Mouse (Mus musculus) forebrain, embryonic 10.5 days (tissue): ENCODE measurements around the gene Gpr84. TPM values are rescaled to one million over a fixed set of nuclear protein-coding genes. Genes with fewer than 3 reads are reported as not detected.

Experiments used
- DNase-seq: peaks from one replicate; pipeline ENCODE4 v3.0.0-alpha.2; 2017; ENCODE audit warnings: low spot score; ENCODE audit errors: extremely low spot score
- H3K27ac ChIP-seq: fragments of 300-500 bp; sonication (generic); 2 replicates; pipeline ENCODE4 v1.5.1; 2016; ENCODE audit warnings: mild to moderate bottlenecking
- H3K27me3 ChIP-seq: fragments of 300-500 bp; sonication (generic); 2 replicates; pipeline ENCODE4 v1.6.1; 2016; ENCODE audit warnings: mild to moderate bottlenecking; ENCODE audit not compliant: poor library complexity, severe bottlenecking
- H3K36me3 ChIP-seq: fragments of 300-500 bp; sonication (generic); replicated peaks from 2 replicates; pipeline ENCODE4 v1.6.1; 2016; ENCODE audit warnings: mild to moderate bottlenecking, moderate library complexity
- H3K4me1 ChIP-seq: fragments of 300-500 bp; sonication (generic); 2 replicates; pipeline ENCODE4 v1.6.1; 2016
- H3K4me3 ChIP-seq: fragments of 300-500 bp; sonication (generic); 2 replicates; pipeline ENCODE4 v1.5.1; 2016; ENCODE audit warnings: mild to moderate bottlenecking, moderate library complexity
- H3K9me3 ChIP-seq: fragments of 300-500 bp; sonication (generic); 2 replicates; pipeline ENCODE4 v1.6.1; 2016; ENCODE audit warnings: mild to moderate bottlenecking, moderate library complexity
- WGBS: fragments of 180-500 bp; shearing (Covaris S2); methylation state at CpG from one replicate; pipeline ENCODE4 v1.1.7; 2016; 5-methylcytosine and 5-hydroxymethylcytosine counted together
- polyA plus RNA-seq: library from polyadenylated mRNA; unstranded; fragments of >200 nt; fragmentation: Nextera tagmentation; extraction: Ambion mirVana; gene quantifications from 2 replicates; pipeline ENCODE4 v1.2.1, GENCODE M21; 2016

Gene Gpr84
- polyA plus RNA-seq, 1 experiment from 2014 or later, result 0.36 TPM

GRCm38 (mm10) chr15:103343556-103343955 lies 33.1 kb upstream of the Gpr84 start:
- no peaks in the 10 kb centered on the region for H3K9me3 ChIP-seq
- H3K27me3 ChIP-seq, result peaks cover 37% of the 10 kb centered on the region
- peaks cover 43% of the 10 kb centered on the region for H3K4me1 ChIP-seq
- no peak for DNase-seq
- H3K27ac ChIP-seq, result no peak overlapping the region
- no peak overlapping the region for H3K4me3 ChIP-seq
- peaks cover 51% of the 10 kb centered on the region for H3K36me3 ChIP-seq

- peaks cover 46% of the 10 kb centered on the region for H3K36me3 ChIP-seq
- H3K4me3 ChIP-seq, result no peak overlapping the region
- 60% methylated on average over 3 of the region's 3 CpGs for WGBS
- no peaks in the 10 kb centered on the region for H3K9me3 ChIP-seq
- no peak overlapping the region for H3K27ac ChIP-seq
- H3K27me3 ChIP-seq, result peaks cover 42% of the 10 kb centered on the region
- no peak for DNase-seq
- H3K4me1 ChIP-seq, result peaks cover 48% of the 10 kb centered on the region
Observed at GRCm38 (mm10) chr15:103343008-103343407, 32.6 kb upstream of the Gpr84 start.

DNA sequence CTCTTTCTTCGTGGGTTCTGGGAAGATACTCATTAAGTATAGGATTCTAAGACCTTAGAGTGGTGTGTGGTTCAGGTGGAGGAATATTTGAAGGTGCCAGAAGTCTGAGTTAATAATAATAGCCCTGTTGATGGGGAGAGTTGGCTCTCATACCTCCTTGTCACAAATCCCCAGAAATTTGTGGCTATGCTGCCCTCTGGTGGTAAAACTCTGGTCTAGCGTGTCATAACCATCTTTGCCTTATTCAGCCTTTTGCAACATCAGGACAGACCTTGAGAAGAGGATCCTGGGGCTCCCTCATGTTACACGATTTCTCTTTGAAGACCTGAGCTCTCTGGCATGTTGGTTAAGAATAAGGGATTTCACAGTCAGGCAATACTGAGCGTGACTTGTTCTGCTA lies 32.0 kb upstream of the Gpr84 start:
- DNase-seq, result peak; percentile 84
- Histone ChIP-seq H3K36me3 (peaks cover 40% of the 10 kb centered on the region), H3K27ac (no peak overlapping the region), H3K4me1 (peaks cover 54% of the 10 kb centered on the region), H3K27me3 (peaks cover 48% of the 10 kb centered on the region), H3K4me3 (no peak overlapping the region), H3K9me3 (no peaks in the 10 kb centered on the region)
- WGBS, result 12% methylated on average over 4 of the region's 4 CpGs

DNA sequence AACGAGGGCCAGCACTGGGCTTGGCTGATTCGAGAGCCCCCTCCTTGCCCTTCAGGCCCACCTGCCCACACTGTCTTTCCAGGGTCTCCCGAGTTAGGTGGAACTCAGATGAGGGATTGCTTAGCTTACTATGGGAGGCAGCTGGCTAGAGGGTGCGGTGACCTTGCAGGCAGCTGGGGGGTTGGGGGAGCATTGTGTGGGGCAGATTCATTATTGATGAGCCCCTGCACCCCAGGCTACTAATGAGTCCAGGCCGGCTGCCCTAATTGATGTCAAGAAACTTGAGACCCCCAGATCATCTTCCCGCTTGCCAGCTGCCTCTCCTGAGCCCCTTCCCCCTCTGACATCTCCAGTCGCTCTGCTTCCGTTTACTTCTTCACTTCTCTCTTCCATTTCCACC lies 31.1 kb upstream of the Gpr84 start:
- Histone ChIP-seq H3K9me3 (no peaks in the 10 kb centered on the region), H3K4me1 (peaks cover 63% of the 10 kb centered on the region), H3K27me3 (peaks cover 57% of the 10 kb centered on the region), H3K4me3 (no peak overlapping the region), H3K36me3 (peaks cover 31% of the 10 kb centered on the region), H3K27ac (no peak overlapping the region)
- DNase-seq, result no peak
- 36% methylated on average over 8 of the region's 8 CpGs for WGBS

GRCm38 (mm10) chr15:103340786-103341185 lies 30.4 kb upstream of the Gpr84 start:
- no peak overlapping the region for H3K27ac ChIP-seq
- WGBS, result 27% methylated on average over 4 of the region's 4 CpGs

GRCm38 (mm10) chr15:103339961-103340337 lies 29.5 kb upstream of the Gpr84 start, which contains the start of gene Zfp385a:
Zfp385a (minus strand) TSS chr15:103340093.
- WGBS, result 0% methylated on average over 26 of the region's 26 CpGs
- H3K27me3 ChIP-seq, result peaks cover 70% of the 10 kb centered on the region
- H3K27ac ChIP-seq, result peak within 1 kb of the TSS; percentile 79

More at GRCm38 (mm10) chr15:103340786-103341185, 30.4 kb upstream of the Gpr84 start:
- Histone ChIP-seq H3K27me3 (peaks cover 64% of the 10 kb centered on the region), H3K4me1 (peaks cover 67% of the 10 kb centered on the region), H3K36me3 (peaks cover 23% of the 10 kb centered on the region), H3K9me3 (no peaks in the 10 kb centered on the region), H3K4me3 (peak overlapping the region; percentile 74)
- DNase-seq, result no peak

DNA sequence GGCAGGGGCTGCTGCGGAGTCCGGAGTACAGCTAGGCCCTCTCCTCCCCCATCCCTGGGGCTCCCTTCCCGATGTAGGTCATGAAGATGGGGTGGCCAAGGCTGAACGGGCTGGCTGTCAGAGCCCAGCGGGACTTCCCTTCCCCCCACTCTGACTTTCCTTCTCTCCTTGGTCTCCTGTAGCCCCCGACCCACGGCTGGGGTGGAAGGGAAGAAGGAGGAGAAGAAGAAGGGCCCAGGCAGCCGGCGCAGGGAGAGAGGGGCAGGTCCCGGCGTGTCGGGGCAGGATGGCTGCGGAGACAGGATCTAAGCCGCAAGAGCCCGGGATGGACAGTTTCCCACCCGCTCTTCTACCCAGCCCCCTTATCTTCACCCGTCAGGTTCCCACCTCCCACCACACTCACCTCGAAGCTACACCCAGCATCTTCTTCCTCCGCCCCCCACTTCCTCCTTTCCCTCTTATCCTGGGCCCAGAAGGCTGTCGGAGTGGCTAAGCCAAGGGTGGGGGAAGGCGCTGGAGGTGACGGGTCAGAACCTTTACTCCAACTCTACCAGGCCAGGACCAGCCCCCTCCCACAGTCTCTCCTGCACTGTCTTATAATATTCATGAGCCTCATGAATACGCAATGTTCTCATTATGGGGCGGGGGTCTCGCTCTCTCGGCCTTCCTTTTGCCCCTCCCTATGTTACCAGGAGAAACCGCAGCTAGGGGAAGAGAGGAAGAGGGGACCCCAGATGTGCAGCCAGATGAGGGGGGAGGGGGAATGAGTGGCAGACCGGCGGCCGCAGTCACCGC lies 29.0 kb upstream of the Gpr84 start:
- Histone ChIP-seq H3K4me1 (peaks cover 81% of the 10 kb centered on the region), H3K4me3 (peak overlapping the region; percentile 74), H3K27me3 (peaks cover 71% of the 10 kb centered on the region), H3K36me3 (peaks cover 9% of the 10 kb centered on the region), H3K27ac (peak overlapping the region; percentile 79), H3K9me3 (no peaks in the 10 kb centered on the region)
- WGBS, result 5% methylated on average over 28 of the region's 31 CpGs
- DNase-seq, result peak; percentile 35

More at GRCm38 (mm10) chr15:103339961-103340337, 29.5 kb upstream of the Gpr84 start, which contains the start of gene Zfp385a:
- Histone ChIP-seq H3K9me3 (no peaks in the 10 kb centered on the region), H3K36me3 (peaks cover 15% of the 10 kb centered on the region), H3K4me3 (peak within 1 kb of the TSS; percentile 74), H3K4me1 (peaks cover 76% of the 10 kb centered on the region)
- peak; percentile 34 for DNase-seq

- Histone ChIP-seq H3K4me3 (peak overlapping the region; percentile 74), H3K27me3 (peaks cover 71% of the 10 kb centered on the region), H3K27ac (peak overlapping the region; percentile 79; the same call in 1 of the 2 replicates), H3K4me1 (peaks cover 87% of the 10 kb centered on the region), H3K36me3 (peaks cover 3% of the 10 kb centered on the region), H3K9me3 (no peaks in the 10 kb centered on the region)
- WGBS, result 31% methylated on average over 4 of the region's 4 CpGs
- no peak for DNase-seq
Observed at GRCm38 (mm10) chr15:103338829-103339165, 28.4 kb upstream of the Gpr84 start.

GRCm38 (mm10) chr15:103336996-103337667 lies 26.7 kb upstream of the Gpr84 start:
- Histone ChIP-seq H3K4me1 (peaks cover 97% of the 10 kb centered on the region), H3K36me3 (no peaks in the 10 kb centered on the region), H3K4me3 (no peak overlapping the region), H3K27ac (no peak overlapping the region), H3K9me3 (no peaks in the 10 kb centered on the region), H3K27me3 (peaks cover 70% of the 10 kb centered on the region)
- DNase-seq, result no peak
- 13% methylated on average over 11 of the region's 11 CpGs for WGBS

DNA sequence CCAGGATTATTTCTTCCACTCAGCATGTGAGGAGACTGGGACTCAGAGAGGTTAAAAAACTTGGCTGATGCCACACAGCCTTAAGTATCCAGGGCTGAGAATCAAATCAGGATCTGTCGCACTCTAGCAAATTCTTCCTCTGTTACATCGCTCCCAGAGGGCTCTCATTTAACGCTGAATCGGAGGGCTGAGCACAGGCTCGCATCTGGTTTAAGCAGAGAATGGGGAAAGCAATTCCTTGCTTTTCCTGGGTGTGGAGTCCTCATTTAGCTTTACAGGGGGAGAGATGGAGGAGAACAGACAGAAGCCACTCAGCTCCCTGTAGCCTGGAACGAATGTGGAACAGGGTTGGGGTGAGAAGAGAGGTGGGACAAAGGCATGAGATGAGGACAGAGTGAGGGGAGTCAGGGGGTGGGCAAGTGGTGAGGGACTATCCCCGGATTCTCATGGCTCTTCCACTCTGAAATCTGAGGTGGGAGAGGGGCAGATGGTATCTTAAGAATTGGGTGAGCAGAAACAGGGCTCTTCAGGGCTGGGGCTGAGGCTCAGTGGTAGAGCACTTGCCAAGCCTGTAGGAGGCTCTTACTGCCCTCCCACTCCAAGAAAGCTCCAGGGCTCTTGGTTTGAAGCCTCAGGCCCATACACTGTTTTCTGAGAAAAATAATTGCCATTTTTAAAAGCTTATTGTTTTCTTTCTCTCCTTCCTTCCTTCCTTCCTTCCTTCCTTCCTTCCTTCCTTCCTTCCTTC lies 25.2 kb upstream of the Gpr84 start:
- no peaks in the 10 kb centered on the region for H3K36me3 ChIP-seq
- H3K4me3 ChIP-seq, result no peak overlapping the region
- H3K27ac ChIP-seq, result peak overlapping the region; percentile 81
- 34% methylated on average over 7 of the region's 7 CpGs for WGBS
- DNase-seq, result no peak
- no peaks in the 10 kb centered on the region for H3K9me3 ChIP-seq
- H3K4me1 ChIP-seq, result peaks cover 88% of the 10 kb centered on the region
- H3K27me3 ChIP-seq, result peaks cover 55% of the 10 kb centered on the region

DNA sequence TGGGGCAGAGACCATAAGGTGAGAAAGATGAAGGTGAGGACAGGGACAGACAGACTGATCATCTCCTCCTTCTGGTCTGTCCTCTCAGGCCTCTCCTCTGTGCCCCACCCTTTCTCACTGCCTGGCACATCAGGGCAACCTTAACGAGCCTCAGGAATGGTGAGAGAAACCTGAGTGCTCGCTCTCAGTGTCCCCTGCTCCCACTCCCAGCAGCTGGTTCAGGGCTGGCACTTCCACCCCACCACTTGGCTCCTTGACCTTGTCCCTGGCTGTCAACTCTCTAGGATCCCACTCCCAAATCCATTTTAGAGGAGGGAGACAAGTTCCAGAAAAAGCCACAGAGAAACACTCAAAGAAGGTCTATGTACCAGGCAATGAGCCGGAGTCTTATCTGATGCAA lies 24.6 kb upstream of the Gpr84 start:
- no peaks in the 10 kb centered on the region for H3K9me3 ChIP-seq
- H3K4me1 ChIP-seq, result peaks cover 82% of the 10 kb centered on the region
- H3K36me3 ChIP-seq, result no peaks in the 10 kb centered on the region
- peak overlapping the region; percentile 81 for H3K27ac ChIP-seq
- no peak for DNase-seq
- H3K27me3 ChIP-seq, result peaks cover 49% of the 10 kb centered on the region
- H3K4me3 ChIP-seq, result no peak overlapping the region
- 52% methylated on average over 3 of the region's 3 CpGs for WGBS

- DNase-seq, result peak; percentile 73
Observed at GRCm38 (mm10) chr15:103334194-103334593, 23.8 kb upstream of the Gpr84 start.

More at GRCm38 (mm10) chr15:103334194-103334593, 23.8 kb upstream of the Gpr84 start:
- WGBS, result 0% methylated on average over 2 of the region's 2 CpGs
- no peaks in the 10 kb centered on the region for H3K9me3 ChIP-seq
- H3K4me1 ChIP-seq, result peaks cover 74% of the 10 kb centered on the region
- peak overlapping the region; percentile 81 for H3K27ac ChIP-seq
- peak overlapping the region; percentile 24; the same call in 1 of the 2 replicates for H3K4me3 ChIP-seq
- no peaks in the 10 kb centered on the region for H3K36me3 ChIP-seq
- H3K27me3 ChIP-seq, result peaks cover 41% of the 10 kb centered on the region
